Mouse (Mus musculus) heart, embryonic 12.5 days (tissue): ENCODE data around the gene Clk3. TPM values are rescaled to one million over a fixed set of nuclear protein-coding genes. Genes with fewer than 3 reads are reported as not detected.

ENCODE experiments used
- ATAC-seq: fragments of 200-750 bp; cut with Nextera tagmentation; 2 replicates; pipeline ENCODE4 v1.8.0; 2017; ENCODE audit warnings: moderate TSS enrichment, moderate library complexity; ENCODE audit not compliant: insufficient number of reproducible peaks, low FRiP score
- H3K27ac ChIP-seq: fragments of 300-500 bp; sonication (generic); 2 replicates; pipeline ENCODE4 v1.5.1; 2016; ENCODE audit warnings: mild to moderate bottlenecking, moderate library complexity; ENCODE audit not compliant: poor library complexity, severe bottlenecking
- H3K27me3 ChIP-seq: fragments of 300-500 bp; sonication (generic); replicated peaks from 2 replicates; pipeline ENCODE4 v1.6.1; 2016; ENCODE audit warnings: mild to moderate bottlenecking, moderate library complexity
- H3K36me3 ChIP-seq: fragments of 300-500 bp; sonication (generic); 2 replicates; pipeline ENCODE4 v1.6.1; 2016; ENCODE audit warnings: mild to moderate bottlenecking, moderate library complexity
- H3K4me1 ChIP-seq: fragments of 300-500 bp; sonication (generic); replicated peaks from 2 replicates; pipeline ENCODE4 v1.6.1; 2016; ENCODE audit warnings: mild to moderate bottlenecking
- H3K4me2 ChIP-seq: fragments of 300-500 bp; sonication (generic); 2 replicates; pipeline ENCODE4 v1.6.1; 2016; ENCODE audit warnings: mild to moderate bottlenecking, moderate library complexity
- H3K4me3 ChIP-seq: fragments of 300-500 bp; sonication (generic); 2 replicates; pipeline ENCODE4 v1.5.1; 2016; ENCODE audit warnings: mild to moderate bottlenecking
- H3K9ac ChIP-seq: fragments of 300-500 bp; sonication (generic); 2 replicates; pipeline ENCODE4 v1.6.1; 2016; ENCODE audit warnings: mild to moderate bottlenecking, moderate library complexity
- H3K9me3 ChIP-seq: fragments of 300-500 bp; sonication (generic); replicated peaks from 2 replicates; pipeline ENCODE4 v1.6.1; 2016; ENCODE audit warnings: mild to moderate bottlenecking, moderate library complexity
- WGBS: fragments of 180-500 bp; shearing (Covaris S2); methylation state at CpG from one replicate; pipeline ENCODE4 v1.1.7; 2016; 5-methylcytosine and 5-hydroxymethylcytosine counted together
- polyA plus RNA-seq: library from polyadenylated mRNA; unstranded; fragments of >200 nt; fragmentation: Nextera tagmentation; extraction: Ambion mirVana; gene quantifications from 2 replicates; pipeline ENCODE4 v1.2.1, GENCODE M21; 2016

Gene Clk3
- polyA plus RNA-seq, 1 experiment from 2014 or later: 67.0 TPM

DNA sequence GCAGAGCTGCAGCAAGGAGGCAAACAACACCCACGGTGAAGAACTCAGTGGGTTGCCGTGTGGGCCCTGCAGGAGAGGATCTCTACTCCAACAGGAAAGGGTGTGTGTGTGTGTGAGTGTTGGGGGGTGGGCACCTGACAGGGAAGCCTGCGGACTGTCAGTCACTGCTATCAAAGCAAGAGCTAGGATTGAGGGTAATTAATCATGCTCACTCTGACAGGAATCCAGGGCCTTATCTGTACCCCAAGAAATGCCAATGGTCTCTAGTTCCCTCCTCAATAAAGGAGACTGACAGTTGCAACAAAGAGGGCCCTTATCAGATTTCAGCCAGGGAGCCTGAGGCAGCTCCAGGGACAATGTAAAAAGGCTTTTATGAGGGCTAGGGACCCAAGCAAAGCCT lies 37.4 kb upstream of the Clk3 start:
- no peak overlapping the region for H3K4me3 ChIP-seq
- H3K4me1 ChIP-seq: peaks cover 91% of the 10 kb centered on the region
- H3K4me2 ChIP-seq: no peak overlapping the region
- ATAC-seq: no peak
- peak overlapping the region; percentile 58 for H3K27ac ChIP-seq
- peak overlapping the region; percentile 10; the same call in 1 of the 2 replicates for H3K9ac ChIP-seq
- no peaks in the 10 kb centered on the region for H3K9me3 ChIP-seq
- H3K36me3 ChIP-seq: 0 out of 2 replicates have a peak, but pooled peaks cover 3% of the 10 kb centered on the region
- H3K27me3 ChIP-seq: no peaks in the 10 kb centered on the region
- 3% methylated on average over 3 of the region's 3 CpGs for WGBS

DNA sequence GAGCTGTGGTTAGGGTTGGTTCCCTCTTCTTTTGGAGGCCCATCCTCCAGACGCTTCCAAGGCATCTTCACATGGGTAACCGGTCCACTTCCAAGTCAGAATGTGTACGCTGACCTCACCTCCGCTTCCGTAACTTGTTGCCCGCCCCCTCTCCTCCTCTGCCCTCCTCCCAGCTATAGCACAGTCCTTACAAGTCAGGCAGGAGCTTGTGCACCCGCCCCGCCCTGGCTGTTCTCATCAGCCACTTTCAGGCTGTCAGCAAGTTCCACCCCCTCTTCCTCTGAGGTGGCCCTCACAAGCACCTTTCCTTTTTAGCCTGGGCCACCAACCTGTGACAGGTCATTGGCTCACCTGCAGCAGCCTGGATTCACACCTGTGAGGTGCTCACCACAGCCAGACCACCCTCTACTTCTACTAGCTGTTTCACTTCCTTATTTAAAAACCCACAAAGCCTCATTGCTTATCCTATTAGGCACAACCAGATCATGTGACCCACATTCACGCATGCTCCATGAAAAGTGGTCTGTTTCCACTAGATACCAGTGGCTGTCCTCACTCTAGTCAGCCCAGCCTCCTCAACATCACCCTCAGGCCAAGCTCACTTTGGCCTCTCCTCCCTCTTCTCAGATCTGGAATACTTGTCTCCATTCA lies 34.8 kb upstream of the Clk3 start:
- 36% methylated on average over 9 of the region's 9 CpGs for WGBS
- no peak overlapping the region for H3K4me3 ChIP-seq
- ATAC-seq: no peak; the same call in 1 of the 2 replicates
- peak overlapping the region; percentile 26; the same call in 1 of the 2 replicates for H3K4me2 ChIP-seq
- H3K27ac ChIP-seq: peak overlapping the region; percentile 32; the same call in 1 of the 2 replicates
- no peak overlapping the region for H3K9ac ChIP-seq
- no peaks in the 10 kb centered on the region for H3K27me3 ChIP-seq
- H3K4me1 ChIP-seq: peaks cover 68% of the 10 kb centered on the region
- no peaks in the 10 kb centered on the region for H3K9me3 ChIP-seq
- peaks cover 25% of the 10 kb centered on the region for H3K36me3 ChIP-seq

DNA sequence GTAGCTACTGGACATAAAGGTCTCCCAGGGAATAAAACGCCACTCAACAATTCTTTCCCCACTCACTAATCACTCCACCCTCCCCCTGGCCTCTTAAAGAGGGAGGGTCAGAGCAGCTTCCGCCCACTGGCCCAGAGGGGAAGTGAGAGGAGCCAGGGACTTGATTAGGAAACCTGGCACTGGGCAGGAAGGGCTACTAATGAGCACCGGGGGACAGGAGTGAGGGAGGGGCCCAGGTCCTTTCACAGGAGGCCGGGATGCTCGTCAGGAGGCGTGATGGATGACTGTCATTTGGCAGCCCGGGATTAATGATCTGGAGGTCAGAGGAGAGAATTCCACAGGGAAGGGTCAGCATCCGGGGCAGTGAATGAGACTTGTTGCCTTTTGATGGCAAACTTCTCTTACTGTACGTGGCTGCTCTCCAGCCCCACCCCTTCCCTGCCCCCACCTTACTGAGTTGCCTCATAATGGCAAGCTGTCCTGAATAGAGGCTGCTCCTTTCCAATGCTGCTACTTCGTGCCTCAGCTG lies 33.1 kb upstream of the Clk3 start:
- peak overlapping the region; percentile 65 for H3K27ac ChIP-seq
- 0 out of 2 replicates have a peak overlapping the region, but pooled peaks have one; percentile 6 for H3K9ac ChIP-seq
- no peaks in the 10 kb centered on the region for H3K9me3 ChIP-seq
- 8% methylated on average over 10 of the region's 10 CpGs for WGBS
- H3K36me3 ChIP-seq: peaks cover 36% of the 10 kb centered on the region
- H3K4me2 ChIP-seq: peak overlapping the region; percentile 42
- peaks cover 54% of the 10 kb centered on the region for H3K4me1 ChIP-seq
- no peak overlapping the region for H3K4me3 ChIP-seq
- ATAC-seq: peak; percentile 50
- H3K27me3 ChIP-seq: no peaks in the 10 kb centered on the region

DNA sequence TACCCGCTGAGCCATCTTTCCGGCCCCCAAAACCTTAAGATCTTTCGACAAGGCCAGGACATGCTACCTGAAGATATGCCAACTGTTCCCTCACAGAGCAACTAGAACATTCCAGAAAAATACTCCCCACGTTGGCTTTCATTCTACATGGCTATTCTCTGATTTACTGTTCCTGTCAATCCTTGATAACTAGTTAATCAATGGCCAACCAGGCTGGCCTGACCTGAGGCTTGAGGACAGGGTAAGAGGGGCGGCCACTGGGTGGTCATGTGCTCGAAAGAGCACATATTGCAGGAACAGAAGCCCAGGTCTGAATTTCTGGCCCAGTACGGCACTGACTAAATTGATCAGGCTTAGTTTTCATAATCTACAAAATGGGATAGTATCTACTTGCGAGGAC lies 31.8 kb upstream of the Clk3 start:
- WGBS: 92% methylated on average over 8 of the region's 8 CpGs

DNA sequence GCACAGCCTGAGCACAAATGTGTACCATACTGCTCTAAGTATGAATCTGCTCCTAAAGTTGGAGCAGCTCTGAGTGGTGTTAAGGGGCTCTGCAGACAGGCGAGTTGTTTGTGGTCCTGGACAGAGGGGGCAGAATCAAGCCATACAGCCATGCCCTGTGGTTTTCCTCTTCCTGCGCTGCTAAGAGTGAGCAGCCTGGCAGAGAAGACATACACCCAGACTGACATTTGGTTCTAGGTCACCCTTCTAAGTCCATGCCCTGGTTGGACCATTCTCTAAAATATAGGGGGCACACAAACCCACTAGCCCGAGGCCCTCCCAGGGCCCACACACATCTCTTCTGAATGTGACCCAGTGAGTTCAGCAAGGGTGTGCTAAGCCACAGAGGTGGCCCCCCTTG lies 24.1 kb upstream of the Clk3 start:
- peaks cover 66% of the 10 kb centered on the region for H3K36me3 ChIP-seq
- WGBS: 79% methylated on average over 3 of the region's 3 CpGs

More for the DNA sequence above, 31.8 kb upstream of the Clk3 start:
- Histone ChIP-seq H3K36me3 (peaks cover 49% of the 10 kb centered on the region), H3K4me2 (no peak overlapping the region), H3K9ac (no peak overlapping the region), H3K4me1 (peaks cover 41% of the 10 kb centered on the region), H3K4me3 (no peak overlapping the region), H3K9me3 (no peaks in the 10 kb centered on the region), H3K27me3 (no peaks in the 10 kb centered on the region), H3K27ac (no peak overlapping the region)
- ATAC-seq: no peak

DNA sequence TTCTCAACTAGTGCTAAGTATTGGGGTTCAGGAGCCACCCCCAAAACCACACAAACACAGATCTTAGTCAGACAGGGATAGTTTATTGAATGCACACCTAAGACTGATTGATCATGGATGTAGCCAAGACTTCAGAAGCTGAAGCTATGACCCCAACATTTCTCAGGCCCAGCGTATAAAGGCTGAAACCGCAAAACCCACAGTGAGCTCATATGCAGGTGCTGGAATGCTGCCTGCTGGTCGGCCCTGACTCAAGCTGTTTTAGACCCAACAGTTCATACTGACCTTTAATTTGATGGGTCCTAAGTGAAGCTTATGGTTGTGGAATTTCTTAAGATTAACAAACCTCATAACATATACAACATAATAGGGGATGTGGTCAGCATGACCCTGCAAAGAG lies 17.0 kb upstream of the Clk3 start:
- Histone ChIP-seq H3K4me3 (no peak overlapping the region), H3K27ac (no peak overlapping the region), H3K36me3 (peaks cover 13% of the 10 kb centered on the region; the same call in 1 of the 2 replicates), H3K9ac (no peak overlapping the region), H3K27me3 (no peaks in the 10 kb centered on the region), H3K4me2 (no peak overlapping the region), H3K4me1 (peaks cover 14% of the 10 kb centered on the region; the same call in 1 of the 2 replicates), H3K9me3 (peaks cover 5% of the 10 kb centered on the region; the same call in 1 of the 2 replicates)
- WGBS: 89% methylated on average over 3 of the region's 3 CpGs
- ATAC-seq: no peak

More for the DNA sequence above, 24.1 kb upstream of the Clk3 start:
- no peak for ATAC-seq
- Histone ChIP-seq H3K9ac (no peak overlapping the region), H3K27ac (no peak overlapping the region), H3K9me3 (peaks cover 5% of the 10 kb centered on the region; the same call in 1 of the 2 replicates), H3K27me3 (no peaks in the 10 kb centered on the region), H3K4me1 (peaks cover 5% of the 10 kb centered on the region; the same call in 1 of the 2 replicates), H3K4me2 (no peak overlapping the region), H3K4me3 (no peak overlapping the region)

DNA sequence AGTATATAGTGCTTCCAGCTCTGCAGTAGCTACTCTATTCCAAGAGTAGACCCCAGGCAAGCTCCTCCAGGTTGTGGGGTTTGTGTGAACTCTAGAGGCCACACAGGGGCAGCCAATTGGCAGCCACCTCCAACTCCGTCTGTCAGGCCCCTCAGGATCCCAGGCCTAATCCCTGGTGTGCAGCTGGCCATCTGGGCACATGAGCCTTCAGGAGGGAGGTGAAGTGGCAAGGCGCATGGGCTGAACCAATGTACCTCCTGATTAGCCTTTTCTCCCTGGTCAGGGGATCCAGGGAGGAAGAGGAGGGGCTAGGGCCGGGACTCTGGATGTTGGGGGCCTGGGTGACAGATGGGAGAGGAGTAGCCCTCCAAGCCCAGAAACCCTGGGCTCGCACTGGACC lies 10.1 kb upstream of the Clk3 start:
- no peaks in the 10 kb centered on the region for H3K9me3 ChIP-seq
- H3K4me1 ChIP-seq: peaks cover 25% of the 10 kb centered on the region
- no peaks in the 10 kb centered on the region for H3K27me3 ChIP-seq
- peaks cover 4% of the 10 kb centered on the region; the same call in 1 of the 2 replicates for H3K36me3 ChIP-seq
- no peak overlapping the region for H3K4me2 ChIP-seq
- 79% methylated on average over 4 of the region's 4 CpGs for WGBS
- no peak overlapping the region for H3K9ac ChIP-seq
- no peak overlapping the region for H3K27ac ChIP-seq
- no peak overlapping the region for H3K4me3 ChIP-seq
- ATAC-seq: no peak

DNA sequence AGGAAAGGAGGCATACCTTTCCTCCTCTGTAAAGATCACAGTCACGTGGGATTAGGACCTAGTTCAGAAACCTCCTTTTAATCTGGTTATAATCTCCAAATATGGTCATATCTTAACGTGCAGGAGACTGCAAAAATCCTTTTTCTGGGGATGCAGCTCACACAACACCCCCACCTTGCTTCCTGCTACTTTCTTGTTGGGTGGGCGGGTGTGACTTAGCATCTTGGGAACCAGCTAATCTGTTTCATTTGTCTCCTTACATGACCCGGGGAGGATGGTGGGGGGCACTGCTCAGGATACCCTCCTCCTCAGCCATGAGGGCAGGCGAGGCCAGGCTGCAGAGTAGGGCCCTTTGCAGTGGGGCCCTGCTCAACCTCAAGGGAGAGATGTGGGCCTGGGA lies 9.4 kb upstream of the Clk3 start:
- no peak for ATAC-seq
- Histone ChIP-seq H3K27me3 (no peaks in the 10 kb centered on the region), H3K9ac (no peak overlapping the region), H3K9me3 (no peaks in the 10 kb centered on the region), H3K36me3 (peaks cover 4% of the 10 kb centered on the region; the same call in 1 of the 2 replicates), H3K4me2 (no peak overlapping the region), H3K4me3 (no peak overlapping the region), H3K27ac (no peak overlapping the region), H3K4me1 (peaks cover 32% of the 10 kb centered on the region)
- WGBS: 74% methylated on average over 5 of the region's 5 CpGs

DNA sequence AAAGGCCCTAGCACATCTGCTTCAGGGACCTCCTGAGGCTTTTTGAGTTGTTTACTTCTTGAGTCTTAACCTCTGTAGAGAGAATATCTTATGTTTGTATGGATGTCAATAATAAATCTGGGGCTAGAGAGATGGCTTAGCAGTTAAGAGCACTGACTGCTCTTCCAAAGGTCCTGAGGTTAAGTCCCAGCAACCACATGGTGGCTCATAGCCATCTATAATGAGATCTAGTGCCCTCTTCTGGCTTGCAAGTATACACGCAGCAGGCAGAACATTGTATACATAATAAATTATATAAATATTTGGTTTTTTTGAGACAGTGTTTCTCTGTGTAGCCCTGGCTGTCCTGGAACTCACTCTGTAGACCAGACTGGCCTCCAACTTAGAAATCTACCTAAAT lies 8.5 kb upstream of the Clk3 start:
- peaks cover 4% of the 10 kb centered on the region; the same call in 1 of the 2 replicates for H3K36me3 ChIP-seq
- H3K4me3 ChIP-seq: no peak overlapping the region
- no peak overlapping the region for H3K9ac ChIP-seq
- H3K4me2 ChIP-seq: no peak overlapping the region
- WGBS: 14% methylated on average over 1 of the region's 1 CpGs
- no peak for ATAC-seq
- H3K27me3 ChIP-seq: no peaks in the 10 kb centered on the region
- peaks cover 41% of the 10 kb centered on the region for H3K4me1 ChIP-seq
- no peaks in the 10 kb centered on the region for H3K9me3 ChIP-seq
- H3K27ac ChIP-seq: peak overlapping the region; percentile 35; the same call in 1 of the 2 replicates

DNA sequence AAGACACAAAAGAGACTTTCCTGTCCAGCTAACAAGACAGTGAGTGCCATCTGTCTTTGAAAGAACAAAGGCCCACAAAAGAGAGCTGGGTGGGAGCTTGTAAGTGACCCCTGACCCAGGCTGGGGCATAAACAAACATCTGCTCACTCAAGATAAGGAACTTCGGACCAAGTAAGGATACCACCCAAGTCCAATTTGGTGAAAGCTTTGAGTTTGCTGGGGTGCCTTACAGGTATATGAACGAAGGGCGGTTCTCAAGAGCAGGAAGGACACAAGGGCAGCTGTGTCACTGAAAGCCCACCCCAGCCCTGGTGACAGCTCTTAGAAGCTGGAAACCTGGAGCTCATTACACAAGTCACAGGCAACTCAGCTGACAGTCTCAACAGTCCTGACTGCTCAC lies 8.1 kb upstream of the Clk3 start:
- Histone ChIP-seq H3K4me3 (no peak overlapping the region), H3K36me3 (peaks cover 4% of the 10 kb centered on the region; the same call in 1 of the 2 replicates), H3K4me2 (no peak overlapping the region), H3K4me1 (peaks cover 44% of the 10 kb centered on the region), H3K9ac (no peak overlapping the region), H3K27me3 (no peaks in the 10 kb centered on the region), H3K27ac (peak overlapping the region; percentile 35), H3K9me3 (no peaks in the 10 kb centered on the region)
- ATAC-seq: no peak; the same call in 1 of the 2 replicates
- 40% methylated on average over 3 of the region's 3 CpGs for WGBS

DNA sequence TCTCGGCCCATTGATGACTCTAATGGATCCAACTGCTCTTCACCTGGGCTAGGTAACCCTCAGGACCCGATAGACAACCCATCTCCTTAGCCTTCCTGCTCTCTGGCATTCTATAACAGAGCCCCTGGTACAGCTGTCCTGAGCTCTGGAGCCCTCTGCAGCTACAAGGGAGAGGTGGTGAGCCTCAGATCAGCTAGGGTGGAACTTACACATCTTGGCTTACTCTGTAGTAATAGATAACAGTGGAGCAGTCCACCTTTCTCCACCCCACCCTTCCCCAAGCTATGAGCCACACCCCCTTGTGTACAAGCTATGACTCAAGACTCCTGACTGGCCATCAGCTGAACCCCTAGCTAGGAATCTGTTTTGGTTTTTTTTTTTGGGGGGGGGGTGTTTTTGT lies 5.2 kb upstream of the Clk3 start:
- no peak overlapping the region for H3K4me3 ChIP-seq
- peak; percentile 82 for ATAC-seq
- 87% methylated on average over 2 of the region's 2 CpGs for WGBS
- no peak overlapping the region for H3K4me2 ChIP-seq
- no peaks in the 10 kb centered on the region for H3K9me3 ChIP-seq
- no peaks in the 10 kb centered on the region for H3K36me3 ChIP-seq
- H3K9ac ChIP-seq: no peak overlapping the region
- peak overlapping the region; percentile 86 for H3K27ac ChIP-seq
- H3K4me1 ChIP-seq: peaks cover 59% of the 10 kb centered on the region
- H3K27me3 ChIP-seq: no peaks in the 10 kb centered on the region
